Mouse (Mus musculus) E14TG2a.4 (cell line): ENCODE measurements around the gene Sox12.

Experiments
- CTCF ChIP-seq: conservative IDR thresholded peaks from 2 replicates; pipeline ENCODE4 v1.5.1; 2014; ENCODE audit warnings: low read length
- POU5F1 ChIP-seq: IDR thresholded peaks from 2 replicates; pipeline ENCODE4 v1.6.1; 2014; ENCODE audit warnings: low read length, borderline replicate concordance

DNA sequence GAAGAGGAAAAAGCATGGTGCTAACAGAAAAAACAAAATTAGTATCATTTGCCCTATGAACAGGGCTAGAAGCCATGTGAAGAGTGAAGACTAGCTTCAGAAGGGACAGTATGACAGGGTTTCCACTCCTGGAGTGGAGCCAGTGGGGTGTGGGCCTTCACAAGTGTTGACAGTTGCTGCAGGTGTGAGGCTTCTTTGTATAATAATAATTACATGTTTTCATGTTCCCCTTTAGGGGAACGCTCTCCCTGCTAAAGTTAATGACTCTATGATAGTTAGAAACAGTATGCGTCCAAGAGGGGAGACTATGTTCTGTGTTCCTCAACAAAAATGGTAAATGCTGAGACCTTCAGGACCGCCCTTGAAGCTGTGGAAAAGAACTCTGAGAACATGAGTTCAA lies 17.9 kb upstream of the Sox12 start:
- TF ChIP-seq CTCF (no peak), POU5F1 (no peak)
